Mouse (Mus musculus) kidney, postnatal 4 days (tissue): Measurements from ENCODE around the gene Adcy2.
A peak's percentile ranks its signal among the peaks of the same experiment; 100 is the strongest.

ENCODE experiments used
- DNase-seq, 2 experiments: peaks; one replicate each; pipeline ENCODE4 v3.0.0; 2021; ENCODE audit warnings: mixed read lengths in 2 of 2

The Adcy2 gene

DNA sequence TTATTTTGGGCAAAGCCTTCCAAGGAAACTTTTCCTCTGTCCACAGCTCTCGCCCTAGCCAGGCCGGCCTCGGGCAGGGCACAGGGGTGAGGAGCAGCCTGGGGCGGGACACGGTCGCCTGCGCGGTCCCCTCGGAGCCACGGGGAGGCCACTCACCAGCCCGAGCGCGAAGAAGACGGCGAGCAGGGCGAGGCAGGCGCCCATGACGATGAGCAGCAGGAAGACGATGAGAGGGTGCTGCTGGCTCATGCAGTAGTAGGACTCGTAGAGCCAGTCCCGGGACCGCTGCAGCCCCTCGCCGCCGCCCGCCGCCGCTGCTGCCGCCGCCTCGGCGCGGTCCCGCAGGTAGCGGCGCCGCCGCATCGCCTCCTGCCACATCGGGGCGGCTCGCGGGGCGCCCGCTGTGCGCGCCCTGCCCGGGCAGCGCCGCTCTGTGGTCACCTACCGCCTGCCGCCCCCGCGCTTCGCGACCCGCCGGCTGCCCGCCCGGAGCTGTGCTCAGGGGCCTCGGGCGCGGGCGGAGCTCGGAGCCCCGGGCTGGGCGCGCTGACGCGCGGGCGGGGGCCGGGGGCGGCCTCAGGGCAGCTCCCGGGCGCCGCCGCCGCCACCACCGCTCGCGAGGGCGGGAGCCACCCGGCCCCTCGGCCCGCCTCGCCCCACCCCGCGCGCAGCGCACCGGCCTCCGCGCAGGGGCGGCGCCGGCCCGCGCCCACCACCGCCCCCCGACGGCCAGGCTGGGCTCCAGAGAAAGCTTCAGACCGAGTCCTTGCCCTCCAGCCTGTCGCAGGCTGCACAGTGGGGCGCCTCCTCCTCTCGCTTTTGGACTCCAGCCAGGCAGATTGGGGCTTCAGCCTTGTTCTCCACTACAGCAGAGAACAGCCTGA is at the start of gene Adcy2:
Adcy2 (minus strand) TSS at position 624 of the 884 bp plus-strand sequence.
- DNase-seq = peak; percentile 80 to 85

- no peak for DNase-seq
Measured at GRCm38 (mm10) chr13:69036991-69037597, 37.8 kb upstream of the Adcy2 start.

GRCm38 (mm10) chr13:69034621-69035020 is 35.3 kb upstream of the Adcy2 start:
- no peak for DNase-seq

DNA sequence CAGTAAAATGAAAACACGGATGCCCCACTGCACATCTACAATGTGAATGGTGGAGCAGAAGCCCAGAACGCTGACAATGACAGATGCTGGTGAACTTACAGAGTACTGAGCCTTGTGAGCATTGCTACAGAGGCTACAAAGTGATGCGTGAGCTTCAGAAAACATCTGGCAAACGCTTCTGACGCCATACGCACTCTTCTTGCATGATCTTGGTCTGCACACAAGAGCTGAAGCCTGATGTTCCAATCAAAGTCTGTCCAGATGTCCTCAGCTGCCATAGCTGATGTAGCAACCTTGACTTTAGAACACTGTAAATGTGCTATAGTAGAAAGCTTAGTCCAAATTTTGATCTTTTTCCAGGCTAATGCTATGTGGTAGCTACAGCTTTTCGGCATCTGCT is 34.2 kb upstream of the Adcy2 start:
- DNase-seq = no peak

GRCm38 (mm10) chr13:69029078-69029757 is 29.9 kb upstream of the Adcy2 start:
- no peak for DNase-seq

DNA sequence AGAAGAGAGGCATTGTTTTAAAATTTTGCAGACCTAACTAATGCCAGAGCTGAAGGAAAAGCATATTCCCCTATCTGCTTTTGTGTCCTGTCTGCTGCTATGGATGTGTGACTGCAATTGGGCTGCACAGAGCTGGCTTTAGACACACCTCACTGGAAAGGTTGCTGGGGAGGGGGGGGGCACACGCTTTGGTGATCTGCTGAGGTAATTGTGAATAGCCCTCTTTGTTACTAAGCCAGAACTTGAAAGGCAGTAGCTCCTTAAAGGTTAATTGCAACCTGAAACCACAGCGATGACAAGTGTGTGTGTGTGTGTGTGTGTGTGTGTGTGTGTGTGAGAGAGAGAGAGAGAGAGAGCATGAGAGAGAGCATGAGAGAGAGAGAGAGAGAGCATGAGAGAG is 25.6 kb upstream of the Adcy2 start:
- DNase-seq = peak; percentile 18 to 50

GRCm38 (mm10) chr13:69023239-69023638 is 23.9 kb upstream of the Adcy2 start:
- no peak for DNase-seq

DNA sequence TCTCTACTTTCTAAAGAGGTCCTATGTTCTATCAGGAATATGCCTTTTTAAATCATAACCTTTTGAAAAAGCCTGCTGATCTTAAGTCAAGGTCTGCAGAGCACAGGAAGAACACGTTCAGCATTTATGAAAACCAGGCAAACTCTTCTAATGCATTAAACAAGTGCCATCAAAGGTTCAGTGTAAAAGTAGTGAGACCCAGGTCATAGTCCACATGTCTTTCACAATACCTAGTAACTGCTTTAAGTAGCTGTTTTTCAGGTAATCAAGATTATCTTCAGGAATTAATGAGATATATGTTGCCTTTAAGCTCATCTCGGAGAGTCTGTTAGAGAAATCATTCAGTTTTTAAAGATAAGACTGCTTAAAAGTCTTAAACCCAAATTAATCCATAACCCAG is 21.2 kb upstream of the Adcy2 start:
- DNase-seq = no peak

- DNase-seq = no peak
Measured at GRCm38 (mm10) chr13:69006915-69007314, 7.6 kb upstream of the Adcy2 start.

GRCm38 (mm10) chr13:69006091-69006490 is 6.8 kb upstream of the Adcy2 start:
- DNase-seq = no peak

- no peak for DNase-seq
Measured at GRCm38 (mm10) chr13:69004406-69004805, 5.1 kb upstream of the Adcy2 start.

DNA sequence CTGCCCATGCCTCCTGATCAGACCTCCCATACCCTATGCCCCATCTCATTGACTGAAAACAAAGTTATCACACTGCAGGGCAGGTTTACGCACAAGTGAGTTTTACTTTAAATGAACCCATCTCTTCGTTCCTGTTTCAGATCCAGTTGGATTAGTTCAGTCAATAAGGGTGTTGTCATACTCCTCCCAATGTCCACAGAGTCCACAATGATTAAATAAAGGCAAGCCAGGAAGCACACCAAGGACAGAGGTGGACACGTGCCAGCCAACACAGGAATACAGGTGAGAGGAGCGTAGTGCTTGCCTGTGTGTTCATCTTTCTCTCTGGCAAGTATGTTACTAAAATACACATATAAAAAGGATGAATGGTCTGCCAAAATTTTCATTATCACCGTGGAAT is 3.3 kb upstream of the Adcy2 start:
- DNase-seq = no peak

DNA sequence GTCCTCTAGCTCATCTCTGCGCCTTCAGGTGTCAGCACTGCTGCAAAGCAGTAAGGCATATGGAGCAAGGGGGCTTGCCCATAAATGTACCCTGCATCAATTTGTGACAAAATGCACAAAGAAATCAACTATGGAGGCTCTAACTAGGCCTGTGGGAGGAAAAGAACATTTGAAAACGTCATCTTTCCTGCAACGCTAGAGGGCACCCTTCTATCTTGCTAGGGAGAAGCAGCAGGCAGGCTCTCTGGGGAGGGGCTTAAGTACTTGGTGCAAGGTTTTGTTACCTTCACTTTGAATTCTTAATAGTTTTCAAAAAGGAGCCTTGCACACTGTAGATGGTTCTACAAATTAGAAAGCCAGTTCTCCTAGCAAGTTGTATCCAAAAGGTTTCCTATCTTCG is 2.8 kb upstream of the Adcy2 start:
- DNase-seq = peak; percentile 59 to 72

DNA sequence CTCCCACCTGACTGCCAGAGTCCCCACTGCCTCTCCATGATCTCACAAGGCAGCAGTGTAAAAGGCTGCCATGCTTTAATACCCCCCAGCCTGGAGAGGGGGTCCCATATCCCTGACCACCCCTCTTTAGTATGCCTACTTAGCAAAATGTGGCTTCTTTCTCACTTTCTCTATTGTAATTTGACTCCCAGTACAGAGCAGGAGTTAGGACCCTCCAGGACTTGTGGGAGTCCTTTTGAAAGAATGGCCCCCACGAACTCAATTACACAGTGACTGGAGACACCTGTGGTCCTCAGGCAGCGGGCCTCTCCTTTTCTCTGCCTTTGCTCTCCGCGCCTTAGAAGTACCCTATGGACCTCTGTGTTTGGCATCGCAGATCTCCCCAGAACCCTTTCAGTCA is 485 bp upstream of the Adcy2 start:
- DNase-seq = peak; percentile 15 to 29

DNA sequence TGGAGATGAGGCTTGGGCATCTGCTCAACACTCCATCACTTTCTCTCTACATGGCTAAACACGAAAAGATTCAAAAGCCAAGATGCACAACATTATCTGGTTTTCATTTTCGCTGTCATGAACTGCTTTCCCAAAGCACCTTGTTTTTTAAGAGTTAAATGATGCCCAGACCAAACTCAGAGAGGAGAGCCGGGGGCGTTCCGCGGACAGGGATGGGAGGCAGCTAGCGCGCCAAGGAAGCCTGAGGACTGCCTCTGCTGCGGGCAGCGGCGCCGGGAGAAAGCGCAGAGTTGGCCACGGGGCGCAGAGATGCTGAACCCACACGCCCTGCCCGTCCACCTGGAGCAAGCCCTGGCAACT is 803 bp downstream of the Adcy2 start:
- peak; percentile 41 to 54 for DNase-seq

- peak; percentile 5 to 26 for DNase-seq
Measured at GRCm38 (mm10) chr13:68997821-68998551, 1.4 kb downstream of the Adcy2 start.

DNA sequence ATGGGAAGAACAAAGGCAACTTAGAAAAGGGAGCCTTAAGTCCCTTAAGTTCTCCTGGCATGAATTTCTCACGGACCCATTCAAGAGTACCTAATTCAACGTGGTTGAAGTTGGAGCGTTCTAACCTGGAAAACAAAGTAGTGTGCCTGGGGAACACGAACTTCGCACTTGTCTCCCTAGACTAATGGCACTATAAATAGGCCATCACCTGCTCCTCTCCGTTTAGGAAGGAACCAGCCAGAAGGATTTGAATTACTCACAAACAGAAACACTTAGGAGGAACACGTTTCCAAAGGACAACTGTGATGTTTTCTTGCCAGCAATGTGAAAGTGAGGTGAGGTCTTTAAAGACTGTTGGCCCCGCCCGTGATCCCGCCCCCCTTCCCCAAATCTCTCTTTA is 2.0 kb downstream of the Adcy2 start:
- DNase-seq = no peak

DNA sequence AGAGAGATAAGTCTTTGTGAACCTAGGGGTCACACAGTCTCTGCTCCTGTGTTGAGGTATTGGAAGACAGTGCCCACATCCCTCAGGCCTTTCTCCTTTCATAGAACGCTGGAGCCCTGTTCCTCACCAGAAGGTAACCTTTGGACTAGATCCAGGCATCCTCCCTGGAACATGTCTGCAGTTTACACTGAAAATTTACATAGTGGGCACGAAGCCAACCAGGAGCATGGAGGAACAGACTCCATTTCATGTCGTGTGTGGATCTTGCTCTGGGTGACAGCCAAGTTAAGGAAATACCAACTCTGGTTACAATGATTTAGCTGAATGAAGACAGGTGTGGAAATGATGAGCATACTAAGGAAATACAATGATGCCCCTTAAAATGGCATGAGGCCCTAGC is 2.7 kb downstream of the Adcy2 start:
- peak in 1 of 2 experiments; percentile 6 for DNase-seq

DNA sequence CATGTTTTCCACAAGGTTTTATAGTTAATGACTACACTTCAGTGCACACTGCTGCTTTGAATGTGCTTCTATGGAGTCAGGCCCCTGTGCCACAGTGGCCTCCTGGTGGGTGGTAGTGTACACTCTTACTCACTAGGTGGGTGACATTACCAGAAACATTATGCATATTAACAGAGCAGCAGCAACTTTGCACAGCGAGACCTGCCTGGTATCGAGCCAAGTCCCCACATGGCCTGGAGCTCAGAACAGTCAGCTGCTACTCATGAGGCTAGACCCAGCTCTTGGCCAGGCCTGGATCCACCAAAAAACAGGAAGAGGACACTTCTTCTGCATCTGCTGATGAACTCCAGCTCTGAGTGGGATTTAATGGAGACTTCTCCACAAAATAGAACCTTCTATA is 13.6 kb downstream of the Adcy2 start:
- no peak for DNase-seq

- DNase-seq = no peak
Measured at GRCm38 (mm10) chr13:68984000-68984399, 15.3 kb downstream of the Adcy2 start.

DNA sequence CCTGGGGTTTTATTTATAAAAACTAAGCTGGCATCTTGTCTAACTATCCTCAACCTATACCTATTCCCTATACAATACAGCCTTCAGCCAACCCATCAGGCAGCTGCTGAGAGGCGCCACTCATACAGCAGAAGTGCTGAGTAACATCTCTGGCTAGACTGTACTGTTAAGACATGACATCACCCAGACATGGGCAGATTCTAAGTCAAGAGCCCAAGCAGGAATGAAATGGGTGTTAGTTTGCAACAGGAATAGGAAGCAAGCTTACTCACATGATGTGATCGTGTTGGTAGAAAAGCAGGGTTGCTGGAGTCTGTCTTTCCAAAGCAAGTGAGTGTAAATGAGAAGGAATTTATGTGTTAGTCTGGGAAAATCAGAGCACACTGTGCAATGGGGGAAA is 18.3 kb downstream of the Adcy2 start:
- no peak for DNase-seq

DNA sequence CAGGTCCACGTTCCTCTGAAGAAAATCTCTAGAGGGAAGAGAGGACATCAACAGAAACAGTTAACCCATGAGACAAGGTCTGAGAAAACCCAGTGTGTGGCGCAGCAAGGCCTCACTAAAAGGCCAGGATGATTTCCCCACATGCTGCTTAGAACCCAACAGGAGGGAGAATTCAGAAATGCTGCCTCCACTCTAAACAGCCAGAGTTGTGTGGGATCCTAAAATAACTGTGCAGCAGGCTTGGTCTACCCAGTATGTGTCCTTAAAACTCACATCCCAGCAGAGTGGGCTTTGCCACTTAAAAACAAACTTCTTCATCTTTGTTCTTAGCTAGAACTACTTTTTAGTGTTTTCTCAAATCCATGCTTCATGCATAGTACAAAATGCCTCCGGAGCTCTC is 26.2 kb downstream of the Adcy2 start:
- DNase-seq = no peak

DNA sequence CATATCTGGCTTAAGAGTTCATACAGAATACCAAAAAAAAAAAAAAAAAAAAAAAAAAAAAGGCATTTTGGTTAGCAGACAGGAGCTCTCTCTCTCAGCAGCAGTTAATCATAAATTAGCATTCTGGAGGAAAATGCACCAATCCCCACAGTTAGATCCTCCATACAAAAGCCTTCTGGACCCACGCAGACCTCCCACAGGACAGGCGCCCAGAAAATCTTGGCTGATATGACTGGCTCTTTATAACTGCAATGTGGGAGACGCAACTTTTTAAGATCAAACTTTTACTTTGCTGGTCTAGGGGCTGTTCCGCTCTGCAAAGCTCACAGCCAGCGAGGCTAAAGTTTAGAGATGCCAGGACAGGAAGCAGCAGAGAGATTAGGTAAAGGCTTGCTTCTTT is 37.8 kb downstream of the Adcy2 start:
- DNase-seq = peak; percentile 9 to 33
